Mouse (Mus musculus): Measurements from ENCODE around the gene Ctsa. TPM values are rescaled to one million over a fixed set of nuclear protein-coding genes. Genes with fewer than 3 reads are reported as not detected.
A peak's percentile ranks its signal among the peaks of the same experiment; 100 is the strongest.

Ctsa gene
- polyA plus RNA-seq, 1 experiment from 2014 or later: 418 TPM

- Histone ChIP-seq H3K4me1 (ENCODE audit: control insufficient read depth, insufficient read depth, low read length) (peaks cover 12% of the 10 kb centered on the region), H3K9ac (ENCODE audit: low read depth, low read length) (no peak overlapping the region), H3K9me3 (ENCODE audit: control insufficient read depth, low read length) (no peaks in the 10 kb centered on the region), H3K4me3 (ENCODE audit: low read length) (no peak overlapping the region), H3K27me3 (replicated peaks; ENCODE audit: control insufficient read depth, insufficient read depth, low read length) (no peaks in the 10 kb centered on the region), H3K4me2 (ENCODE audit: low read depth, low read length) (no peak overlapping the region), H3K27ac (ENCODE audit: low read length) (no peak overlapping the region), H3K36me3 (ENCODE audit: control insufficient read depth, insufficient read depth, low read length) (0 out of 2 replicates have a peak, but pooled peaks cover 2% of the 10 kb centered on the region)
- ATAC-seq: no peak
- WGBS: 60% methylated on average over 5 of the region's 5 CpGs
These were observed 15.0 kb upstream of the Ctsa start for GRCm38 (mm10) chr2:164817703-164818102.

GRCm38 (mm10) chr2:164821060-164821459 is 11.6 kb upstream of the Ctsa start:
- Histone ChIP-seq H3K4me2 (ENCODE audit: low read depth, low read length) (no peak overlapping the region), H3K27me3 (replicated peaks; ENCODE audit: control insufficient read depth, insufficient read depth, low read length) (no peaks in the 10 kb centered on the region), H3K27ac (ENCODE audit: low read length) (no peak overlapping the region), H3K9me3 (ENCODE audit: control insufficient read depth, low read length) (no peaks in the 10 kb centered on the region), H3K4me1 (ENCODE audit: control insufficient read depth, insufficient read depth, low read length) (peaks cover 13% of the 10 kb centered on the region), H3K4me3 (ENCODE audit: low read length) (no peak overlapping the region), H3K9ac (ENCODE audit: low read depth, low read length) (no peak overlapping the region), H3K36me3 (ENCODE audit: control insufficient read depth, insufficient read depth, low read length) (peaks cover 15% of the 10 kb centered on the region)
- ATAC-seq: no peak
- WGBS: 84% methylated on average over 6 of the region's 6 CpGs

GRCm38 (mm10) chr2:164822636-164823165 is 10.0 kb upstream of the Ctsa start, which contains the start of gene Zswim1:
Gene Zswim1, plus strand, starts transcription at chr2:164822686.
- peak within 1 kb of the TSS; percentile 73 for H3K4me3 ChIP-seq (ENCODE audit: low read length)

GRCm38 (mm10) chr2:164823181-164823585 is 9.5 kb upstream of the Ctsa start:
- Histone ChIP-seq H3K9ac (ENCODE audit: low read depth, low read length) (peak overlapping the region; percentile 68), H3K36me3 (ENCODE audit: control insufficient read depth, insufficient read depth, low read length) (peaks cover 21% of the 10 kb centered on the region), H3K4me3 (ENCODE audit: low read length) (peak overlapping the region; percentile 73), H3K27me3 (replicated peaks; ENCODE audit: control insufficient read depth, insufficient read depth, low read length) (no peaks in the 10 kb centered on the region), H3K4me1 (ENCODE audit: control insufficient read depth, insufficient read depth, low read length) (peaks cover 6% of the 10 kb centered on the region), H3K27ac (ENCODE audit: low read length) (peak overlapping the region; percentile 64), H3K9me3 (ENCODE audit: control insufficient read depth, low read length) (no peaks in the 10 kb centered on the region), H3K4me2 (ENCODE audit: low read depth, low read length) (peak overlapping the region; percentile 64)
- ATAC-seq: peak; percentile 80
- under 1% methylated on average over 10 of the region's 10 CpGs for WGBS

More at GRCm38 (mm10) chr2:164822636-164823165, 10.0 kb upstream of the Ctsa start, which contains the start of gene Zswim1:
- H3K27me3 ChIP-seq (replicated peaks; ENCODE audit: control insufficient read depth, insufficient read depth, low read length): no peaks in the 10 kb centered on the region
- H3K9me3 ChIP-seq (ENCODE audit: control insufficient read depth, low read length): no peaks in the 10 kb centered on the region
- WGBS: 1% methylated on average over 32 of the region's 32 CpGs
- peaks cover 21% of the 10 kb centered on the region for H3K36me3 ChIP-seq (ENCODE audit: control insufficient read depth, insufficient read depth, low read length)
- peak within 1 kb of the TSS; percentile 64 for H3K27ac ChIP-seq (ENCODE audit: low read length)
- ATAC-seq: peak; percentile 100
- H3K4me1 ChIP-seq (ENCODE audit: control insufficient read depth, insufficient read depth, low read length): peaks cover 7% of the 10 kb centered on the region
- peak within 1 kb of the TSS; percentile 68 for H3K9ac ChIP-seq (ENCODE audit: low read depth, low read length)
- peak within 1 kb of the TSS; percentile 64 for H3K4me2 ChIP-seq (ENCODE audit: low read depth, low read length)

- no peak for ATAC-seq
- H3K4me3 ChIP-seq (ENCODE audit: low read length): no peak overlapping the region
- peaks cover 6% of the 10 kb centered on the region for H3K4me1 ChIP-seq (ENCODE audit: control insufficient read depth, insufficient read depth, low read length)
- peaks cover 21% of the 10 kb centered on the region for H3K36me3 ChIP-seq (ENCODE audit: control insufficient read depth, insufficient read depth, low read length)
- 88% methylated on average over 4 of the region's 4 CpGs for WGBS
- no peak overlapping the region for H3K9ac ChIP-seq (ENCODE audit: low read depth, low read length)
- H3K9me3 ChIP-seq (ENCODE audit: control insufficient read depth, low read length): no peaks in the 10 kb centered on the region
- H3K27ac ChIP-seq (ENCODE audit: low read length): no peak overlapping the region
- H3K27me3 ChIP-seq (replicated peaks; ENCODE audit: control insufficient read depth, insufficient read depth, low read length): no peaks in the 10 kb centered on the region
- no peak overlapping the region for H3K4me2 ChIP-seq (ENCODE audit: low read depth, low read length)
These were observed 8.7 kb upstream of the Ctsa start for GRCm38 (mm10) chr2:164823969-164824368.

GRCm38 (mm10) chr2:164825521-164825920 is 7.2 kb upstream of the Ctsa start:
- H3K36me3 ChIP-seq (ENCODE audit: control insufficient read depth, insufficient read depth, low read length): peaks cover 21% of the 10 kb centered on the region
- no peak overlapping the region for H3K9ac ChIP-seq (ENCODE audit: low read depth, low read length)
- H3K4me1 ChIP-seq (ENCODE audit: control insufficient read depth, insufficient read depth, low read length): peaks cover 6% of the 10 kb centered on the region
- H3K9me3 ChIP-seq (ENCODE audit: control insufficient read depth, low read length): no peaks in the 10 kb centered on the region
- no peaks in the 10 kb centered on the region for H3K27me3 ChIP-seq (replicated peaks; ENCODE audit: control insufficient read depth, insufficient read depth, low read length)
- ATAC-seq: no peak
- H3K4me2 ChIP-seq (ENCODE audit: low read depth, low read length): no peak overlapping the region
- no peak overlapping the region for H3K4me3 ChIP-seq (ENCODE audit: low read length)
- no peak overlapping the region for H3K27ac ChIP-seq (ENCODE audit: low read length)
- WGBS: 95% methylated on average over 17 of the region's 17 CpGs

- no peak overlapping the region for H3K4me2 ChIP-seq (ENCODE audit: low read depth, low read length)
- H3K4me3 ChIP-seq (ENCODE audit: low read length): no peak overlapping the region
- 88% methylated on average over 16 of the region's 16 CpGs for WGBS
- peaks cover 18% of the 10 kb centered on the region for H3K36me3 ChIP-seq (ENCODE audit: control insufficient read depth, insufficient read depth, low read length)
- no peak overlapping the region for H3K27ac ChIP-seq (ENCODE audit: low read length)
- H3K9me3 ChIP-seq (ENCODE audit: control insufficient read depth, low read length): no peaks in the 10 kb centered on the region
- H3K9ac ChIP-seq (ENCODE audit: low read depth, low read length): no peak overlapping the region
- ATAC-seq: no peak
- peaks cover 6% of the 10 kb centered on the region for H3K4me1 ChIP-seq (ENCODE audit: control insufficient read depth, insufficient read depth, low read length)
- no peaks in the 10 kb centered on the region for H3K27me3 ChIP-seq (replicated peaks; ENCODE audit: control insufficient read depth, insufficient read depth, low read length)
These were observed 5.4 kb upstream of the Ctsa start for GRCm38 (mm10) chr2:164827146-164827850.

- Histone ChIP-seq H3K9ac (ENCODE audit: low read depth, low read length) (no peak within 1 kb of the TSS), H3K4me2 (ENCODE audit: low read depth, low read length) (no peak within 1 kb of the TSS), H3K4me1 (ENCODE audit: control insufficient read depth, insufficient read depth, low read length) (peaks cover 9% of the 10 kb centered on the region), H3K9me3 (ENCODE audit: control insufficient read depth, low read length) (no peaks in the 10 kb centered on the region), H3K27me3 (replicated peaks; ENCODE audit: control insufficient read depth, insufficient read depth, low read length) (no peaks in the 10 kb centered on the region), H3K4me3 (ENCODE audit: low read length) (no peak within 1 kb of the TSS), H3K27ac (ENCODE audit: low read length) (no peak within 1 kb of the TSS), H3K36me3 (ENCODE audit: control insufficient read depth, insufficient read depth, low read length) (peaks cover 18% of the 10 kb centered on the region)
- WGBS: 85% methylated on average over 6 of the region's 6 CpGs
- ATAC-seq: no peak
These were observed 4.2 kb upstream of the Ctsa start, which contains the start of gene Spata25 for GRCm38 (mm10) chr2:164828437-164828836. Gene Spata25, minus strand, starts transcription at chr2:164828537.

- Histone ChIP-seq H3K4me3 (ENCODE audit: low read length) (no peak overlapping the region), H3K27ac (ENCODE audit: low read length) (no peak overlapping the region), H3K36me3 (ENCODE audit: control insufficient read depth, insufficient read depth, low read length) (peaks cover 18% of the 10 kb centered on the region), H3K4me1 (ENCODE audit: control insufficient read depth, insufficient read depth, low read length) (peaks cover 5% of the 10 kb centered on the region), H3K27me3 (replicated peaks; ENCODE audit: control insufficient read depth, insufficient read depth, low read length) (no peaks in the 10 kb centered on the region), H3K9ac (ENCODE audit: low read depth, low read length) (no peak overlapping the region), H3K9me3 (ENCODE audit: control insufficient read depth, low read length) (no peaks in the 10 kb centered on the region), H3K4me2 (ENCODE audit: low read depth, low read length) (no peak overlapping the region)
- 87% methylated on average over 1 of the region's 1 CpGs for WGBS
- ATAC-seq: no peak
These were observed 3.6 kb upstream of the Ctsa start for GRCm38 (mm10) chr2:164829090-164829489.

Measured in intestine, embryonic 16.5 days (tissue).